In the genomic region with DNA sequence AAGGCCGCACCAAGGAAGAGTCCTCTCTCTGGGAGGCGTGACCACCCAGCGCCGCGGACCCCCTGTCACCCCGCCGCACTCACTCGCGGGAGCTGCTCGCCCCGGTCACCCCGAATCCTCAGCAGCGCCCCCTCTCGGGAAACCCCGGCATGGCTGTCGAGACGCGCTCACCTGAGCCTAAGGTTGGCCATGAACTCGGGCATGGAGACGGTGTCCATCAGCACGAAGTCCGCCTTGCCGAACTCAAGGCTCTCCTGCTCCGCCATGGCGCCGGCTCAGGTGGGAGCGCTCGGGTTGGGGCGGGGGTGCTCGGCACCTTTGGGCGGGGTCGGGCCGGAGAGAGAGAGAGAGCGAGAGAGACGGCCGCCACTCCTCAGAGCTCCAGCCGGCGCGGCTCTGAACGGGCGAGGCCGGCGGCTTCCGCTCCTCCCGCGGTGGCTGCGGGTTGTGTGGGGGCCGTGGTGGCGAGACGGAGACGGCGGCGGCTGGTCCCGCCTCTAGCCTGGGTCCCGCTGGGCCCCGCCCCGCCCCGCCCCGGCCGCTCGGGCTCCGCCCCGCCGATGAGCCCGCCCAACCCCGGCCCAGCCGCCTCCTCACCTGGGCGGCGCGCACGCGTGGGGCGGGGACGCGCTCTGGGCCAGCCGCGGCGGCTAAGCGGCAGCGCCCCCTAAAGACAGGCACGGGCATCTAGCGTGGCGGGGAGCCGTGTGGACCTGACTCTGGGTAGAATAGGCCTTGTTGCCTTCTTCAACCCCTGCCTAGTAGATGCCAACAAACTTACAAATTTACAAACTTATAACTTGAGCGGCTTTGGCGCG, we compare ENCODE assay signal across 8 mouse cellular contexts. TPM values are rescaled to one million over a fixed set of nuclear protein-coding genes. Genes with fewer than 3 reads are reported as not detected.
DNase-seq lines count a peak whose midpoint lies in the region; ATAC-seq and TF ChIP-seq lines count a peak whose summit lies in the region.

Gene Myo1d (minus strand): TSS at position 499 of the 818 bp plus-strand sequence.

- H3K9ac ChIP-seq in lung, embryonic 14.5 days = peak within 1 kb of the TSS; percentile 64

- H3K27me3 ChIP-seq in lung, embryonic 14.5 days (ENCODE audit: insufficient read depth, low read length) = no peaks in the 10 kb centered on the region

- DNase-seq in Muller cell, postnatal 12 days (ENCODE audit: inconsistent ontology term) = peak; percentile 94
- peak; percentile 87 for DNase-seq in cerebellum, adult 9-10 months
- DNase-seq in layer of hippocampus, adult 8-10 months (ENCODE audit: low spot score in 2 of 2) = peak; percentile 69 to 85
- DNase-seq in lung, embryonic 14.5 days = peak; percentile 92
- peak; percentile 59 for DNase-seq in thymus, adult 18-20 months

- TF ChIP-seq POLR2A in olfactory bulb, adult 2 months (IDR thresholded peaks at IDR 0.05; ENCODE audit: insufficient read depth, low read depth, low read length) = no peak

- peak within 1 kb of the TSS; percentile 72 for H3K4me3 ChIP-seq in lung, embryonic 14.5 days (ENCODE audit: low read depth, low read length)
- peak within 1 kb of the TSS; percentile 94 for H3K4me3 ChIP-seq in olfactory bulb, adult 2 months (ENCODE audit: insufficient read depth, low read depth, low read length)

- no peaks in the 10 kb centered on the region for H3K36me3 ChIP-seq in lung, embryonic 14.5 days (ENCODE audit: insufficient read depth)

- H3K27ac ChIP-seq in lung, embryonic 14.5 days (ENCODE audit: low read depth) = peak within 1 kb of the TSS; percentile 87
- no peak within 1 kb of the TSS for H3K27ac ChIP-seq in olfactory bulb, adult 2 months (ENCODE audit: insufficient read depth, low read depth, low read length)

- peak within 1 kb of the TSS; percentile 91 for H3K4me2 ChIP-seq in lung, embryonic 14.5 days

- H3K4me1 ChIP-seq in lung, embryonic 14.5 days (ENCODE audit: insufficient read depth) = no peaks in the 10 kb centered on the region; the same call in 1 of the 2 replicates
- peaks cover 5% of the 10 kb centered on the region for H3K4me1 ChIP-seq in olfactory bulb, adult 2 months (ENCODE audit: control insufficient read depth, insufficient read depth, low read length)

- H3K9me3 ChIP-seq in lung, embryonic 14.5 days (ENCODE audit: low read depth, low read length) = no peaks in the 10 kb centered on the region

- peak; percentile 80 for TF ChIP-seq CTCF in lung, embryonic 14.5 days (IDR thresholded peaks at IDR 0.05; ENCODE audit: low read depth)
- peak; percentile 74 for TF ChIP-seq CTCF in olfactory bulb, adult 2 months (IDR thresholded peaks at IDR 0.05; ENCODE audit: insufficient read depth, low read depth, low read length)

- under 1% methylated on average over 65 of the region's 87 CpGs for WGBS in lung, embryonic 14.5 days
- WGBS in olfactory bulb, adult 2 months = 1% methylated on average over 86 of the region's 87 CpGs

- peak; percentile 96 for ATAC-seq in frontal cortex, adult (ENCODE audit: low TSS enrichment)
- ATAC-seq in hematopoietic stem cell, adult 5-6 weeks (replicated peaks in 1 of 2; ENCODE audit: insufficient read depth in 1 of 2, low FRiP score in 2 of 2, low TSS enrichment in 1 of 2, low read depth in 1 of 2, poor library complexity in 2 of 2, severe bottlenecking in 2 of 2) = peak; percentile 76 to 88
- ATAC-seq in lung, embryonic 14.5 days (ENCODE audit: insufficient read depth) = peak; percentile 94

RNA-seq across cellular contexts. Expression of gene Myo1d, which starts in this region (rescaled TPM):
- total RNA-seq in hematopoietic stem cell, adult 5-6 weeks (2017) = 3.0 and 3.4 TPM in 2 replicates
- 10 to 100 TPM in 3 of 4 experiments, 1 to 10 TPM in 1; 8.2 to 11.1 (median 10.2) TPM for total RNA-seq in layer of hippocampus, adult 8-10 months (2022)
- polyA plus RNA-seq in lung, embryonic 14.5 days (2014; fragmentation: Nextera tagmentation; extraction: Ambion mirVana) = 16.1 and 17.2 TPM in 2 replicates
- not detected in 2 replicates for polyA plus RNA-seq in olfactory bulb, adult 2 months (2012; ENCODE audit: insufficient read depth, insufficient read length, low replicate concordance, missing spikeins)

Comparison
In these comparisons a context has a peak if more than half of its experiments do, and no peak if none do; other contexts are left out.
1. RNA of gene Myo1d (polyA plus RNA-seq): 16.1 to 17.2 TPM in lung, embryonic 14.5 days; not detected in olfactory bulb, adult 2 months; every median in the first group is over 10 times any median in the second.
2. Peak in every context shown above with its lines, with median percentiles within 50 percentile points of each other: DNase-seq and ATAC-seq.